Mouse (Mus musculus) intestine, postnatal 0 days (tissue): ENCODE data around the gene Trim71. TPM values are rescaled to one million over a fixed set of nuclear protein-coding genes. Genes with fewer than 3 reads are reported as not detected.

ENCODE experiments used
- ATAC-seq: fragments of 200-750 bp; cut with Nextera tagmentation; 2 replicates; pipeline ENCODE4 v1.8.0; 2017; ENCODE audit warnings: mild to moderate bottlenecking, moderate TSS enrichment, moderate library complexity
- H3K27ac ChIP-seq: fragments of 300-500 bp; sonication (generic); 2 replicates; pipeline ENCODE4 v1.5.1; 2014; ENCODE audit warnings: mild to moderate bottlenecking, low read depth, low read length, moderate library complexity
- H3K27me3 ChIP-seq: fragments of 300-500 bp; sonication (generic); replicated peaks from 2 replicates; pipeline ENCODE4 v1.6.1; 2014; ENCODE audit warnings: low read length, mixed read lengths; ENCODE audit not compliant: control insufficient read depth, insufficient read depth
- H3K36me3 ChIP-seq: fragments of 300-500 bp; sonication (generic); 2 replicates; pipeline ENCODE4 v1.6.1; 2014; ENCODE audit warnings: mild to moderate bottlenecking, moderate library complexity; ENCODE audit not compliant: control insufficient read depth, insufficient read depth
- H3K4me1 ChIP-seq: fragments of 300-500 bp; sonication (generic); replicated peaks from 2 replicates; pipeline ENCODE4 v1.6.1; 2014; ENCODE audit warnings: antibody characterized with exemption, low read length, mixed read lengths; ENCODE audit not compliant: control insufficient read depth, insufficient read depth
- H3K4me2 ChIP-seq: fragments of 300-500 bp; sonication (generic); replicated peaks from 2 replicates; pipeline ENCODE4 v1.6.1; 2014; ENCODE audit warnings: low read depth, mild to moderate bottlenecking, moderate library complexity
- H3K4me3 ChIP-seq: fragments of 300-500 bp; sonication (generic); 2 replicates; pipeline ENCODE4 v1.5.1; 2014; ENCODE audit warnings: low read depth, low read length
- H3K9ac ChIP-seq: fragments of 300-500 bp; sonication (generic); 2 replicates; pipeline ENCODE4 v1.6.1; 2014; ENCODE audit warnings: mild to moderate bottlenecking, low read depth, low read length
- H3K9me3 ChIP-seq: fragments of 300-500 bp; sonication (generic); 2 replicates; pipeline ENCODE4 v1.6.1; 2016; ENCODE audit warnings: mixed run types; ENCODE audit not compliant: control insufficient read depth
- CTCF ChIP-seq: sonication (generic); IDR thresholded peaks from 2 replicates; pipeline ENCODE4 v1.5.1; 2016; ENCODE audit warnings: low read depth, mild to moderate bottlenecking, control low read depth, antibody characterized with exemption, moderate library complexity
- WGBS: fragments of 180-500 bp; shearing (Covaris S2); extraction: QIAGEN DNeasy Blood & Tissue Kit; methylation state at CpG from one replicate; pipeline ENCODE4 v1.1.7; 2014; 5-methylcytosine and 5-hydroxymethylcytosine counted together
- polyA plus RNA-seq: library from polyadenylated mRNA; unstranded; fragments of >200 nt; fragmentation: Nextera tagmentation; extraction: Ambion mirVana; gene quantifications from 2 replicates; pipeline ENCODE4 v1.2.1, GENCODE M21; 2015

Gene Trim71
- polyA plus RNA-seq, 1 experiment from 2014 or later, result 1.5 TPM

DNA sequence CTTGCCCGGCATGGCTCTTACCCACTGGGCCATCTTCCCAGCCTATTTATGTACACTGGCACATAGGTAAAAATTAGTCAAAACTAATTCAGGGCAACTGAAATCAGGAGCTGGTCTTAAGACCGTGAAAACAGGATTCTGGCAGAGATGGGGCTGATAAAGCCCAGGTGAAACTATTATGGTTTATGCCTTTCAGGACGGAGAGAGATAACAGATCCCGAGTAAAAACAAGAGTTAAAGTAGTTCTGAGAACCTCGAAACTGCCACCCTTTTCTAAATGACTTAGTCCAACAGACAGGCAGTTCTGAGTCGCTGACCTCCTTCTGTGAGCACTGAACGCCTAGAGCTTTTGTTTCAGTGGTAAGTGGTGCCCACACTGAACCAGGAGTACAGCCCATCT lies 92.3 kb downstream of the Trim71 start:
- H3K4me2 ChIP-seq, result no peak overlapping the region
- no peaks in the 10 kb centered on the region for H3K9me3 ChIP-seq
- ATAC-seq, result no peak
- H3K4me3 ChIP-seq, result no peak overlapping the region
- TF ChIP-seq CTCF, result no peak
- WGBS, result 56% methylated on average over 7 of the region's 7 CpGs
- no peaks in the 10 kb centered on the region for H3K27me3 ChIP-seq
- H3K36me3 ChIP-seq, result peaks cover 43% of the 10 kb centered on the region
- no peak overlapping the region for H3K9ac ChIP-seq
- H3K27ac ChIP-seq, result no peak overlapping the region
- H3K4me1 ChIP-seq, result no peaks in the 10 kb centered on the region; the same call in 1 of the 2 replicates

DNA sequence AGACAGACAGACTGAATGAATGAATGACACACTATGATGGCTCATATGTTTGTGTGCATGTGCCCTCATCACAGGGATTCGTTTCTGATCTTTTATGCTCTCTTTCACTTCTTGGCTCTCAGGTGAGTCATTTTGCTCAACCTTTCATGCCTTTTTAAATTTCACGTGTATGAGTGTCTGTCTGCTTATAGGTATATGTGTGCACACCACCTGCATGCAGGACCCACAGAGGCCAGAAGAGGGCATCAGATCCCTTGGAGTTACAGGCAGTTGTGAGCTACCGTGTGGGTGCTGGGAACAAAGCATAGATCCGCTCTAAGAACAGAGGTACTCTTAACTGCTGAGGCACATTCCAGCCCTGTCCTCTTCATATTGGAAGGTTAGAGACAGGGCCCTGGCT lies 95.5 kb downstream of the Trim71 start:
- Histone ChIP-seq H3K36me3 (peaks cover 64% of the 10 kb centered on the region), H3K4me3 (no peak overlapping the region), H3K9ac (no peak overlapping the region), H3K27ac (no peak overlapping the region), H3K27me3 (no peaks in the 10 kb centered on the region), H3K9me3 (no peaks in the 10 kb centered on the region), H3K4me2 (no peak overlapping the region), H3K4me1 (no peaks in the 10 kb centered on the region; the same call in 1 of the 2 replicates)
- peak; percentile 43 for TF ChIP-seq CTCF
- no peak for ATAC-seq
- WGBS, result 98% methylated on average over 4 of the region's 4 CpGs

- ATAC-seq, result no peak
- Histone ChIP-seq H3K36me3 (peaks cover 64% of the 10 kb centered on the region), H3K27ac (no peak overlapping the region), H3K9ac (no peak overlapping the region), H3K4me3 (no peak overlapping the region), H3K4me1 (no peaks in the 10 kb centered on the region; the same call in 1 of the 2 replicates), H3K4me2 (no peak overlapping the region), H3K27me3 (no peaks in the 10 kb centered on the region), H3K9me3 (no peaks in the 10 kb centered on the region)
- 67% methylated on average over 5 of the region's 5 CpGs for WGBS
- TF ChIP-seq CTCF, result no peak
These were observed 96.0 kb downstream of the Trim71 start for GRCm38 (mm10) chr9:114468217-114468616.

- WGBS, result 55% methylated on average over 7 of the region's 7 CpGs
- Histone ChIP-seq H3K9me3 (no peaks in the 10 kb centered on the region), H3K4me1 (no peaks in the 10 kb centered on the region), H3K27me3 (no peaks in the 10 kb centered on the region), H3K36me3 (peaks cover 73% of the 10 kb centered on the region), H3K9ac (no peak overlapping the region), H3K4me2 (no peak overlapping the region), H3K27ac (no peak overlapping the region), H3K4me3 (no peak overlapping the region)
- TF ChIP-seq CTCF, result no peak
- no peak for ATAC-seq
These were observed 97.3 kb downstream of the Trim71 start for GRCm38 (mm10) chr9:114466871-114467270.

GRCm38 (mm10) chr9:114465442-114465841 lies 98.7 kb downstream of the Trim71 start:
- Histone ChIP-seq H3K9ac (no peak overlapping the region), H3K36me3 (peaks cover 87% of the 10 kb centered on the region), H3K4me1 (no peaks in the 10 kb centered on the region), H3K4me2 (no peak overlapping the region), H3K27ac (no peak overlapping the region), H3K9me3 (no peaks in the 10 kb centered on the region), H3K27me3 (no peaks in the 10 kb centered on the region), H3K4me3 (no peak overlapping the region)
- ATAC-seq, result no peak
- no peak for TF ChIP-seq CTCF
- 78% methylated on average over 6 of the region's 6 CpGs for WGBS

- H3K4me3 ChIP-seq, result no peak overlapping the region
- H3K9me3 ChIP-seq, result no peaks in the 10 kb centered on the region
- H3K4me1 ChIP-seq, result no peaks in the 10 kb centered on the region
- WGBS, result 97% methylated on average over 7 of the region's 7 CpGs
- no peak overlapping the region for H3K4me2 ChIP-seq
- no peak for ATAC-seq
- no peak overlapping the region for H3K9ac ChIP-seq
- H3K36me3 ChIP-seq, result peaks cover 79% of the 10 kb centered on the region
- no peak overlapping the region for H3K27ac ChIP-seq
- no peaks in the 10 kb centered on the region for H3K27me3 ChIP-seq
- no peak for TF ChIP-seq CTCF
These were observed 101.6 kb downstream of the Trim71 start for GRCm38 (mm10) chr9:114462569-114462968.

DNA sequence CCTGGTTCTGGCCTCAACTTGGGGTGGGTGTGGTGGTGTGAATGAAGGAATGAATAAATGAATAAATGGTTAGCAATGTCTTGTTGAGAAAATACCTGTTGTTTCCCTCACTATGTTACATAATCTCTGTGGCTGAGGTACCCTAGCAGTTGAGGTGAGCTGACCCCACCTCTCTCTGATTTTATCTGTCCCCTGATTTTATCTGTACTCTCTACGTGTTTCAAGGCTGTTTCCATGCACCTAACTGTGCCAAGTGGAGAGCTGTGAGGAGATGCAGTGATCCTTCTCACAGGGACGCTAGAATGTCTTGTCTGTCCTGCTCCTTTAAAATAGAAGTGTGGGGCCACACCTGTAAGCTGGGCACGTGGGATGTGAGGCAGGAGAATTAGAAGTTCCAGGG lies 105.7 kb downstream of the Trim71 start:
- Histone ChIP-seq H3K4me3 (no peak overlapping the region), H3K27me3 (no peaks in the 10 kb centered on the region), H3K36me3 (peaks cover 75% of the 10 kb centered on the region), H3K9me3 (no peaks in the 10 kb centered on the region), H3K27ac (no peak overlapping the region), H3K4me2 (no peak overlapping the region), H3K9ac (no peak overlapping the region), H3K4me1 (no peaks in the 10 kb centered on the region)
- WGBS, result 72% methylated on average over 3 of the region's 3 CpGs
- ATAC-seq, result no peak
- TF ChIP-seq CTCF, result no peak

Other genes starting within 250 kb of the Trim71 start
- gene Bcl2a1c, start 234.2 kb downstream of the Trim71 start, polyA plus RNA-seq, result not detected in 2 replicates
- gene Crtap, start 173.7 kb downstream of the Trim71 start, polyA plus RNA-seq, result 57.3 and 58.3 TPM in 2 replicates
- 491 and 524 TPM in 2 replicates for gene Glb1, start 163.3 kb downstream of the Trim71 start, polyA plus RNA-seq
- 25.7 and 30.0 TPM in 2 replicates for gene Tmppe, start 163.3 kb downstream of the Trim71 start, polyA plus RNA-seq
- 2.3 TPM in 2 replicates for gene Ccr4, start 59.5 kb downstream of the Trim71 start, polyA plus RNA-seq
- gene C130032M10Rik, start 48.7 kb downstream of the Trim71 start, polyA plus RNA-seq, result not detected in 2 replicates
- gene Cnot10, start 75.8 kb upstream of the Trim71 start, polyA plus RNA-seq, result 22.5 and 25.0 TPM in 2 replicates
- gene Dync1li1, start 124.4 kb upstream of the Trim71 start, polyA plus RNA-seq, result 39.3 and 40.0 TPM in 2 replicates
- gene Cmtm6, start 166.7 kb upstream of the Trim71 start, polyA plus RNA-seq, result 87.8 and 98.2 TPM in 2 replicates
- 34.8 and 35.7 TPM in 2 replicates for gene Cmtm7, start 217.5 kb upstream of the Trim71 start, polyA plus RNA-seq